Mouse (Mus musculus) subcutaneous adipose tissue, adult 2 months (tissue): ENCODE data around the gene Lrrc71. TPM values are rescaled to one million over a fixed set of nuclear protein-coding genes. Genes with fewer than 3 reads are reported as not detected.

Experiments
- polyA plus RNA-seq: library from polyadenylated mRNA; depleted of rRNA; stranded (reverse); fragments of >200 nt; gene quantifications from 2 replicates; pipeline ENCODE4 v1.2.3, GENCODE M21; 2012; ENCODE audit warnings: low replicate concordance; rRNA removed

Lrrc71 gene
- 0.59 and 0.69 TPM in 2 replicates for polyA plus RNA-seq

GRCm38 (mm10) chr3:87748431-87748830 lies at the start of gene Lrrc71:
Gene Lrrc71 (minus strand): TSS chr3:87748625.

GRCm38 (mm10) chr3:87796736-87797334 lies 48.4 kb upstream of the Lrrc71 start, which contains the start of gene Insrr:
Gene Insrr (plus strand): TSS chr3:87796951.

DNA sequence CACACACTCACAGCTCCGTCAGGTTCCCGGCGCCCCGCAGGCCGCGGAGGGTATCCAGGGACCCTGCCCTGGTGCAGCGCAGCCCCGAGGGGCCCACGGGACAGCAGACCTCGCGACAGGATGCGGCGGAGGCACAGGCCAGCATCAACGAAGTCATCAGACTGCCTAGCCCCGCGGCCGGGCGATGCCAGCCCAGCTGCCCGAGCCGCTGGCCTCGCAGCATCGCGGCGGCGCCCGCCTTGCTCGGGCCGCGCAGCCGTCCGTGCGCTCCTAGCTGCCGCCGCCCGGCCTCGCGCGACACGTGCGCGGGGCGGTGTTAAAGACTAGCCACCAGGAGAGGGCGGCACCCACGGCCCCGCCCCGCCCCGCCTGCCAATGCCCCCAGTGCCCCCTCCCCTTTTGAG lies 46.5 kb upstream of the Lrrc71 start, which contains the start of gene Ntrk1:
Ntrk1 (minus strand) TSS at position 241 of the 404 bp plus-strand sequence.

Other genes starting within 250 kb of the Lrrc71 start
- gene Etv3, start 223.2 kb downstream of the Lrrc71 start, polyA plus RNA-seq = 16.2 and 17.7 TPM in 2 replicates
- gene Arhgef11, start 131.1 kb downstream of the Lrrc71 start, polyA plus RNA-seq = 33.9 and 46.5 TPM in 2 replicates
- 0.59 and 3.7 TPM in 2 replicates for gene Ntrk1, start 46.5 kb upstream of the Lrrc71 start, polyA plus RNA-seq
- gene Insrr, start 48.3 kb upstream of the Lrrc71 start, polyA plus RNA-seq = 0.06 and 0.39 TPM in 2 replicates
- gene Pear1, start 75.7 kb upstream of the Lrrc71 start, polyA plus RNA-seq = 102 and 106 TPM in 2 replicates
- 0.92 and 3.1 TPM in 2 replicates for gene Sh2d2a, start 98.1 kb upstream of the Lrrc71 start, polyA plus RNA-seq
- gene Prcc, start 137.0 kb upstream of the Lrrc71 start, polyA plus RNA-seq = 27.3 and 46.0 TPM in 2 replicates
- 95.2 and 115 TPM in 2 replicates for gene Hdgf, start 157.7 kb upstream of the Lrrc71 start, polyA plus RNA-seq
- gene Mrpl24, start 170.9 kb upstream of the Lrrc71 start, polyA plus RNA-seq = 55.5 and 56.0 TPM in 2 replicates
- 11.2 and 25.2 TPM in 2 replicates for gene Isg20l2, start 181.7 kb upstream of the Lrrc71 start, polyA plus RNA-seq
- 25.5 and 39.3 TPM in 2 replicates for gene Rrnad1, start 182.1 kb upstream of the Lrrc71 start, polyA plus RNA-seq
- 5.0 TPM in 1 of 2 replicates, not detected in the other for gene Crabp2, start 200.0 kb upstream of the Lrrc71 start, polyA plus RNA-seq
- gene Nes, start 222.5 kb upstream of the Lrrc71 start, polyA plus RNA-seq = 7.7 and 9.3 TPM in 2 replicates